Mouse (Mus musculus) liver, embryonic 14.5 days (tissue): ENCODE results near the gene Phf19. TPM values are rescaled to one million over a fixed set of nuclear protein-coding genes. Genes with fewer than 3 reads are reported as not detected.

Experiments used
- ATAC-seq: fragments of 200-750 bp; cut with Nextera tagmentation; 2 replicates; pipeline ENCODE4 v1.8.0; 2017; ENCODE audit warnings: moderate number of reproducible peaks, mild to moderate bottlenecking, moderate library complexity; ENCODE audit not compliant: insufficient read depth
- DNase-seq, 3 experiments: peaks; one replicate each; pipeline ENCODE4 v3.0.0-alpha.2; 2012 to 2013; ENCODE audit warnings: low read depth in 3 of 3, low spot score in 3 of 3
- H3K27ac ChIP-seq: fragments of 300-500 bp; sonication (generic); 2 replicates; pipeline ENCODE4 v1.5.1; 2014; ENCODE audit warnings: moderate library complexity, mild to moderate bottlenecking, control low read depth, inconsistent platforms
- H3K27me3 ChIP-seq: fragments of 300-500 bp; sonication (generic); 2 replicates; pipeline ENCODE4 v1.6.1; 2014; ENCODE audit warnings: mild to moderate bottlenecking, low read length, moderate library complexity; ENCODE audit not compliant: control insufficient read depth, insufficient read depth
- H3K36me3 ChIP-seq: fragments of 300-500 bp; sonication (generic); replicated peaks from 2 replicates; pipeline ENCODE4 v1.6.1; 2014; ENCODE audit warnings: low read depth; ENCODE audit not compliant: control insufficient read depth, insufficient read depth
- H3K4me1 ChIP-seq, 2 experiments: fragments of 200-500 bp in 1 of 2; fragments of 300-500 bp in 1 of 2; sonication (generic) in 1 of 2; replicated peaks; 2 replicates each; pipeline ENCODE4 v1.6.1; 2012 to 2014; ENCODE audit warnings: antibody characterized with exemption in 1 of 2, inconsistent platforms in 1 of 2, low read length in 1 of 2; ENCODE audit not compliant: control insufficient read depth in 2 of 2, insufficient read depth in 2 of 2
- H3K4me2 ChIP-seq: fragments of 300-500 bp; sonication (generic); 2 replicates; pipeline ENCODE4 v1.6.1; 2014; ENCODE audit warnings: low read depth, mild to moderate bottlenecking, control low read depth, moderate library complexity
- H3K4me3 ChIP-seq, 2 experiments: fragments of 200-500 bp in 1 of 2; fragments of 300-500 bp in 1 of 2; sonication (generic) in 1 of 2; 2 replicates each; pipeline ENCODE4 v1.5.1; 2012 to 2014; ENCODE audit warnings: low read depth in 2 of 2, low read length in 2 of 2, mild to moderate bottlenecking in 2 of 2, control low read depth in 1 of 2, inconsistent platforms in 1 of 2, moderate library complexity in 1 of 2; ENCODE audit not compliant: insufficient read depth in 1 of 2
- H3K9ac ChIP-seq: fragments of 300-500 bp; sonication (generic); replicated peaks from 2 replicates; pipeline ENCODE4 v1.6.1; 2014; ENCODE audit warnings: mild to moderate bottlenecking, control low read depth, moderate library complexity
- H3K9me3 ChIP-seq: fragments of 300-500 bp; sonication (generic); 2 replicates; pipeline ENCODE4 v1.6.1; 2016; ENCODE audit warnings: low read length, mixed read lengths; ENCODE audit not compliant: control insufficient read depth
- CTCF ChIP-seq: IDR thresholded peaks from 2 replicates; pipeline ENCODE4 v1.5.1; 2016; ENCODE audit warnings: antibody characterized with exemption, low read depth, control low read depth
- EP300 ChIP-seq: IDR thresholded peaks from 2 replicates; pipeline ENCODE4 v1.6.1; 2016; ENCODE audit warnings: antibody characterized with exemption, low read depth
- WGBS: fragments of 180-500 bp; shearing (Covaris S2); extraction: QIAGEN DNeasy Blood & Tissue Kit; methylation state at CpG from one replicate; pipeline ENCODE4 v1.1.7; 2014; ENCODE audit not compliant: insufficient replicate concordance; 5-methylcytosine and 5-hydroxymethylcytosine counted together
- polyA plus RNA-seq, 2 experiments: library from polyadenylated mRNA; depleted of rRNA in 1 of 2; stranded (reverse) in 1 of 2; unstranded in 1 of 2; fragments of >200 nt; fragmentation: Nextera tagmentation in 1 of 2; extraction: Ambion mirVana in 1 of 2; gene quantifications; 2 replicates each; pipeline versions ENCODE4 v1.2.1 to v1.2.3; 2012 to 2014

Gene Phf19
- polyA plus RNA-seq, 2 experiments = 2.8 to 2.9 TPM

DNA sequence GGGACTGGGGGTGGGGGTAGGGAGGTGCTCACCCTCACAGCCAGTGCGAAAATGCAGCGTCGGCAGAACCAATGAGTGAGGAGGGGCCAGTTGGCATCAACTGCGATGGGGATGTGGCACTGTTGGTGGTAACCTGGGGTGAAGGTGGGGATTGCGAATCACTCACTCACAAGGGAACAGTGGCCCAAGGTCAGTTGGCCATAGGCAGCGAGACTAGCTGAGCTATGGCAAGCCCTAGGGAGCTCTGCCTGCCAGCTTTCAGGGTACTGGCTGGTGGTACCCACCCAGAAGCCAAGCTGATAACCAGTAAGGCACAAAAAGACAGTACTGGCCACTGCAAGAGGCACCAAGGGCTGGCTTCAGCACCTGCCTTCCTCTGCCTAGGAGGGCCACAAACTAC lies 7.4 kb downstream of the Phf19 start:
- ATAC-seq = no peak
- Histone ChIP-seq H3K4me1 (peaks cover 23 to 24% of the 10 kb centered on the region in 2 experiments), H3K36me3 (peaks cover 5% of the 10 kb centered on the region; the same call in 1 of the 2 replicates), H3K27ac (no peak overlapping the region), H3K9me3 (no peaks in the 10 kb centered on the region), H3K4me2 (no peak overlapping the region), H3K9ac (no peak overlapping the region), H3K27me3 (no peaks in the 10 kb centered on the region), H3K4me3 (no peak overlapping the region)
- 65% methylated on average over 6 of the region's 6 CpGs for WGBS
- no peak for TF ChIP-seq EP300
- no peak for DNase-seq

GRCm38 (mm10) chr2:34904849-34905542 lies 8.8 kb downstream of the Phf19 start:
- under 1% methylated on average over 34 of the region's 34 CpGs for WGBS
- Histone ChIP-seq H3K9me3 (no peaks in the 10 kb centered on the region), H3K9ac (peak overlapping the region; percentile 58)

DNA sequence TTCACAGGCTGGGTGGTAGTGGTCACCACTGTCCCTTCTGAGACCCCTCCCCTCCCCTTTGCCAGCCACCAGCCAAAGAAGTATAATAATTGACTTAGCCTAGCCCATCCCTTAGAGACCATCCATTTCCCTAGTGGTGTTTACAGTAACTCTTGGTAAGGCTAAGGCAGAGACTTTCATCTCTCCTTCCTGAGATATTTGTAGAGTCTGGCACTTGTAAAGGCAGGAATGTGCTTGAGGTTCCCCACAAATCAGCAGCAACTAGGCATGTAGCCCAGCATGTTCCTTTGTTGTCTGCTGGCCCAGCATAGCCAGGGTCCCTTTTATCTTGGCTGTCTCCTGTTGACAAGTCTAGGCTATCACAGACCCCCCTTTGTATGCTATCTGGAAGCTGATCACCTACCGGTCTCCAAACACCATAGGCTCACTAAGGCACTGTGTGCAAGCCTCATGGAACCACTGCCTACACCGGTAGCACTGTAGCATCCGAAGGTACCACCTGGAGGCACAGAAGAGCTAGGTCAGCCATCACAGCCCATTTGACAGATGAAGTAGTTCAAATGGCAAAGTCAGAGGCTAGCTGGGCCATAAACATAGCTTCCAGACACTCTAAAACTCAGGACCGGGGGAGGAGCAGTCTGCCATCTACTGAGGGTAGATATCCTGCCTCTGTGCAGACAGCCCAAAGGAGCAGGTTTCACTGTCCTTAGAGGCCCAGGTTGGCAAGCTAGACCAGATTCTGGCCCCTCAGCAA lies 10.0 kb downstream of the Phf19 start:
- Histone ChIP-seq H3K9me3 (no peaks in the 10 kb centered on the region), H3K36me3 (no peaks in the 10 kb centered on the region), H3K27me3 (no peaks in the 10 kb centered on the region), H3K4me3 (no peak overlapping the region), H3K4me2 (peak overlapping the region; percentile 90), H3K9ac (peak overlapping the region; percentile 58), H3K27ac (peak overlapping the region; percentile 81), H3K4me1 (peaks cover 23 to 24% of the 10 kb centered on the region in 2 experiments)
- ATAC-seq (no peak), DNase-seq (no peak)
- 71% methylated on average over 4 of the region's 4 CpGs for WGBS
- TF ChIP-seq CTCF (no peak), EP300 (no peak)

More at GRCm38 (mm10) chr2:34904849-34905542, 8.8 kb downstream of the Phf19 start:
- Histone ChIP-seq H3K4me2 (peak overlapping the region; percentile 90), H3K4me1 (peaks cover 23 to 24% of the 10 kb centered on the region in 2 experiments), H3K4me3 (peak overlapping the region; percentile 51 to 52), H3K36me3 (no peaks in the 10 kb centered on the region), H3K27ac (peak overlapping the region; percentile 81), H3K27me3 (no peaks in the 10 kb centered on the region)
- peak; percentile 95 for ATAC-seq
- DNase-seq = peak; percentile 99 to 100 (median 100)
- TF ChIP-seq EP300 = no peak
- no peak for TF ChIP-seq CTCF

DNA sequence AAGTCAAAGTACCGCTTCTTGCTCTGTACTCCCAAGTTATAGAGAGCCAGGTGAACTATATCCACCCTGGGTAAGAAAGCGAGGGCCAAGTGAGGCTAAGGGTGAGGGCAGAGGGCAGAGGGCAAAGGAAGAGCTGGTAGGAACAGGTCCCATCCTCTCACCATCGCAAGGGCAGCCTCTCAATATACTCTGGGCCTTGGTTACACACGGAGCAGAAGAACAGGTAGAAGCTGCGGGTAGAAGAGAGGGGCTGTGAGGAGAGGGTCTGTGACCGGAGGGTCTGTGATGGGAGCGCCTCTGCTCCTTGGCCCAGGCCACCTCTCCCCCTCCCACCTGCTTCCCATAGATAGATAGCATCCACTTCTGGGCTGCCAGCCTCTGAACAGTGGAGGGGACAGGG lies 10.6 kb downstream of the Phf19 start:
- no peaks in the 10 kb centered on the region for H3K9me3 ChIP-seq
- no peaks in the 10 kb centered on the region for H3K27me3 ChIP-seq
- H3K27ac ChIP-seq = no peak overlapping the region
- peaks cover 23 to 24% of the 10 kb centered on the region in 2 experiments for H3K4me1 ChIP-seq
- no peaks in the 10 kb centered on the region for H3K36me3 ChIP-seq
- no peak overlapping the region for H3K9ac ChIP-seq
- no peak overlapping the region for H3K4me2 ChIP-seq
- WGBS = 79% methylated on average over 7 of the region's 7 CpGs
- no peak for ATAC-seq
- no peak for DNase-seq
- no peak overlapping the region for H3K4me3 ChIP-seq
- TF ChIP-seq EP300 = no peak
- TF ChIP-seq CTCF = no peak

DNA sequence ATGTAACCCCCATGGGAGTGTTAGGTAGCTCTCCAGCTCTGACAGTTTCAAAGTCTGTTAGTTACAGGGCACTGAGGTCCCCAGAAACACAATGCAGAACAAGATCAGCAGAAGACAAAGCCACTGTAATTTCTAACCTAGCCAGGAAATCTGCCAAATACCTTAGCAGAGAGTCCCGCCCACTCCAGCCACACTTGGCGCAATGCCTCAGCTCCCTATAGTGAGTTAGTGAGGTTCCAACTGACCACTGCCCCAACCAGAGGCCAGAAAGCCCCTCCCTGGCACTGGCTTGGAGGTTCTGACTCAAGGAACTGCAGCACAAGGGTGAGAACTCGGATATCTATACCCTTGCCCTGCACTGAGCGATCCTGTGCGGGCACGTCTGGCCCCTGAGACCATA lies 11.1 kb downstream of the Phf19 start:
- H3K27ac ChIP-seq = no peak overlapping the region
- H3K4me2 ChIP-seq = no peak overlapping the region
- no peak overlapping the region for H3K9ac ChIP-seq
- H3K9me3 ChIP-seq = no peaks in the 10 kb centered on the region
- no peak for DNase-seq
- WGBS = 80% methylated on average over 6 of the region's 6 CpGs
- H3K4me3 ChIP-seq = no peak overlapping the region
- TF ChIP-seq CTCF (no peak), EP300 (no peak)
- peaks cover 23 to 24% of the 10 kb centered on the region in 2 experiments for H3K4me1 ChIP-seq
- no peaks in the 10 kb centered on the region for H3K36me3 ChIP-seq
- no peak for ATAC-seq
- no peaks in the 10 kb centered on the region for H3K27me3 ChIP-seq
